Mouse (Mus musculus) forebrain, embryonic 16.5 days (tissue): Measurements from ENCODE around the gene Qrich2. TPM values are rescaled to one million over a fixed set of nuclear protein-coding genes. Genes with fewer than 3 reads are reported as not detected.

ENCODE experiments used
- ATAC-seq: fragments of 200-750 bp; cut with Nextera tagmentation; 2 replicates; pipeline ENCODE4 v1.8.0; 2017; ENCODE audit warnings: mild to moderate bottlenecking, moderate library complexity
- H3K27ac ChIP-seq: fragments of 300-500 bp; sonication (generic); 2 replicates; pipeline ENCODE4 v1.5.1; 2014; ENCODE audit warnings: low read length, control low read depth
- H3K27me3 ChIP-seq: fragments of 300-500 bp; sonication (generic); replicated peaks from 2 replicates; pipeline ENCODE4 v1.6.1; 2014; ENCODE audit warnings: low read length; ENCODE audit not compliant: control insufficient read depth, insufficient read depth
- H3K36me3 ChIP-seq: fragments of 300-500 bp; sonication (generic); 2 replicates; pipeline ENCODE4 v1.6.1; 2014; ENCODE audit not compliant: control insufficient read depth, insufficient read depth
- H3K4me1 ChIP-seq: fragments of 300-500 bp; sonication (generic); replicated peaks from 2 replicates; pipeline ENCODE4 v1.6.1; 2014; ENCODE audit warnings: low read length; ENCODE audit not compliant: control insufficient read depth, insufficient read depth
- H3K4me2 ChIP-seq: fragments of 300-500 bp; sonication (generic); 2 replicates; pipeline ENCODE4 v1.6.1; 2014; ENCODE audit warnings: mild to moderate bottlenecking, low read length, control low read depth
- H3K4me3 ChIP-seq: fragments of 300-500 bp; sonication (generic); replicated peaks from 2 replicates; pipeline ENCODE4 v1.5.1; 2014; ENCODE audit warnings: mild to moderate bottlenecking, low read length, control low read depth
- H3K9ac ChIP-seq: fragments of 300-500 bp; sonication (generic); replicated peaks from 2 replicates; pipeline ENCODE4 v1.6.1; 2014; ENCODE audit warnings: low read depth, low read length, control low read depth
- H3K9me3 ChIP-seq: fragments of 300-500 bp; sonication (generic); 2 replicates; pipeline ENCODE4 v1.6.1; 2016; ENCODE audit warnings: low read length; ENCODE audit not compliant: control insufficient read depth
- WGBS: fragments of 180-500 bp; shearing (Covaris S2); extraction: QIAGEN DNeasy Blood & Tissue Kit; methylation state at CpG from one replicate; pipeline ENCODE4 v1.1.7; 2014; 5-methylcytosine and 5-hydroxymethylcytosine counted together
- polyA plus RNA-seq: library from polyadenylated mRNA; unstranded; fragments of >200 nt; fragmentation: Nextera tagmentation; extraction: Ambion mirVana; gene quantifications from 2 replicates; pipeline ENCODE4 v1.2.1, GENCODE M21; 2015

Qrich2 gene
- polyA plus RNA-seq, 1 experiment from 2014 or later: 0.09 TPM

DNA sequence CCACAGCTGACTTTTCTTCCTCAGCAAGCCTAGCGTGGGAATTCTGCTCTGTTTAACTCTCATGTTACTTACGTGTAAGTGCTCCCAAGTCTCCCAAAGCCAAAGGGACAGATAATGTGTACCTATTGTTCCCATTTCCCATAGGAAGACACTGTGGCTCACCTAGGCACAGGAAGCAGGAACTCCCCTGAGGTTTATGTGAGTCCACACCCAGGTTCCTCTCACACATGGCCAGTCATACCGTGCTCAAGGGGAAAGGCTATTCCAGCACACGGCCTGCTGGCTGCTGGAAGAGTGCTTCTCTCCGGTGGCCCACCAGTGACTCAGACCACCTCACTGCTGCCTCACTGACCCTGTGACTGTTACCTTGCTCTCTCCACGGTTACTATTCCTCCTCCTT is 44.9 kb downstream of the Qrich2 start:
- Histone ChIP-seq H3K4me3 (no peak overlapping the region), H3K4me2 (no peak overlapping the region), H3K4me1 (no peaks in the 10 kb centered on the region), H3K9ac (no peak overlapping the region), H3K9me3 (no peaks in the 10 kb centered on the region), H3K27ac (no peak overlapping the region), H3K27me3 (no peaks in the 10 kb centered on the region), H3K36me3 (no peaks in the 10 kb centered on the region)
- 85% methylated on average over 6 of the region's 6 CpGs for WGBS
- ATAC-seq: no peak

DNA sequence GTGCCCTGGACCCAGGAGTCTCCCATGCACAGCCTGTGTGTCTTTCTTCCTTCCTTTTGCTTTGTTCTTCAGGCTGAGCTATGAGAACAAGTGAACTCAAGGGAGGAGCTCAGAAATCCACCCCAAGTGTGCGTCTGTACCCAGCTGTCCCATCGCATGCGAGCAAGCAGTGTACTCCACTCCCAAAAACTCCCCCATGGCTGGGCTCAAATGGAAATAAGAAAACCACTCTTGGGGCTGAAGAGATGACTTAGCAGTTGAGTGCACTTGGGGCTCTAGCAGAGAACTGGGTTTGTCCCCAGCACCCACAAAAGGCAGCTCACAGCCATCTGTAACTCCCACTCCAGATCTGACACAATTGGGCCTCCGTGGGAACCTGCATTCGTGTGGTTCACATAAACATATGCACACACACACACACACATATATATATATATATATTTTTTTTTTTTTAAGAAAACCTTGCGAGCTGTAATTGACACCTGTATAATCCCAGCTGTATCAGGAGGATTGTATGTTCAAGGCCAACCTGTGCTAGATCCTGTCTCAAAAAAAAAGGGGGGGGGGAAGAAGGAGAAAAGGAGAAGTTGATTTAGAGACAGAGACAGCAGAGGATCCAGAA is 47.1 kb downstream of the Qrich2 start:
- no peak for ATAC-seq

DNA sequence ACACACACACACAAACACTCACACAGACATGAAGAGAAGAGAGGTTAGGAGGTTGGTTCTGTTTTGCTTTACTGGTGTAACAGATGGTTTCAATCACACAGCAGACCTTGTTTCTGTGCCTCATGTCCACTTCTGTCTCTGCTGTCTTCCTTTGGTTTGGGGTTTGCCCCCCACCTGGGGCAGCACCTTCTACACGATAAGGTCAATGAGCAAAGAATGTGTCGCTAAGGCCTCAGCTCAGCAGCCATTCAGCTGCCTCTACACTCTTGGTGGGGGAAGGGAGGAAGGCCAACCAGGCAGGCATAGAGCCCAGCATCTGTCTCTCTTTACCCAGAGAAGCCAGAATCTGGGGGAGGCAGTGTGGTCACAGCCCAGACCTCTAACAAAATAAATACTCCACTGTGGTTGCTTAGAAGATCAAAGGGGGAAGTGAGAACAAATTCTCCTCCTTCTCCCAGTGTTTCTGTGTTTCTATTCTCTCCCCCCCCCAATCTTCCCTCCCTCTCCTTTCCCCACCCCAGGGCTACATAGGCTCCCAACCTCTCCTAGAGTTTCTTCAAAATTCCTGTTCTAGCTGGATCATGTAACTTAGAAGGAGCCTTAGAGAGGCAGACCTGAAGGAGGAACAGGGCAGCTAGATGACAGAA is 47.7 kb downstream of the Qrich2 start:
- no peaks in the 10 kb centered on the region for H3K27me3 ChIP-seq

More for the DNA sequence above, 47.1 kb downstream of the Qrich2 start:
- Histone ChIP-seq H3K4me3 (no peak overlapping the region), H3K36me3 (no peaks in the 10 kb centered on the region), H3K4me2 (no peak overlapping the region), H3K27me3 (no peaks in the 10 kb centered on the region), H3K27ac (no peak overlapping the region), H3K9me3 (no peaks in the 10 kb centered on the region), H3K9ac (no peak overlapping the region), H3K4me1 (no peaks in the 10 kb centered on the region)
- WGBS: 85% methylated on average over 6 of the region's 6 CpGs

GRCm38 (mm10) chr11:116417054-116417453 is 49.0 kb downstream of the Qrich2 start:
- Histone ChIP-seq H3K4me3 (no peak overlapping the region), H3K4me2 (no peak overlapping the region), H3K27me3 (no peaks in the 10 kb centered on the region), H3K4me1 (peaks cover 5% of the 10 kb centered on the region), H3K27ac (no peak overlapping the region), H3K9me3 (no peaks in the 10 kb centered on the region), H3K36me3 (no peaks in the 10 kb centered on the region), H3K9ac (no peak overlapping the region)
- no peak for ATAC-seq
- 86% methylated on average over 5 of the region's 5 CpGs for WGBS

More for the DNA sequence above, 47.7 kb downstream of the Qrich2 start:
- Histone ChIP-seq H3K9me3 (no peaks in the 10 kb centered on the region), H3K4me3 (no peak overlapping the region), H3K9ac (no peak overlapping the region), H3K36me3 (no peaks in the 10 kb centered on the region), H3K27ac (no peak overlapping the region), H3K4me1 (peaks cover 2% of the 10 kb centered on the region; the same call in 1 of the 2 replicates), H3K4me2 (no peak overlapping the region)
- 34% methylated on average over 2 of the region's 2 CpGs for WGBS
- ATAC-seq: no peak

DNA sequence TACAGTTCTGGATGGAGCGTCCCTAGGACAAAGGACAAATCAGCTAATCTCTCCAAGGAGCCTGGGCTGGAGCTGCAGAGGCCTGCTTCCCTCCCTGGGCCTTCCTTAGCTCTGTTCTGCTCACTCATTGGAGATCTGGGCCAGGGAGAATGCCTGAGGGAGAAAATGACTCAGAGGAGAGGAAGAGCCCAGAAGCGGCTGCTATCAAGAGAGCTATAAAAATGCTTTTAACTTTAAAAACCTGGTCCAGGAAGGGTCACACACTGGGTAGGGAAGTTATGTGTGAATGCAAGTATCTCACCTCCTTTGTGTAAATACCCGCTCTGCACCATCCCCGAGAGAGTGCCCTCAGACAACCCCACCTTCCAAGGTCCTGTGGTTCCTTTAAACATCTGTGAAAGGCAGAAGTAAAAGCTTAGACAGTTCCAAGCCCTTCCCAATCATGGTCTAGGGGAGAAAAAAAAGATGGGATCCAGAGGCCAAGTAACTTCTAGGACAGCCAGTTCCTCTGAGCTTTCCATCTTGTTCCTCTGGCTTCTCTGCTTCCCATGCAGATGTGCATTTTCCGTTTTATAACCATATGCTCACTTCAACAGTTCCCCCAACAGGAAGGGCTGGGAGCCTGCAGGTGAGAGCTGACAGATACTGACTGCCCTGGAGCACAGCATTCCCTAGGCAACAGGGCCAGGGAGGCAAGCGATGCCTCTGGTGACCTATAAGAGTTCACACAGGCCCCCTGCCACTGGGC is 49.7 kb downstream of the Qrich2 start:
- Histone ChIP-seq H3K4me3 (no peak overlapping the region), H3K9ac (no peak overlapping the region), H3K36me3 (no peaks in the 10 kb centered on the region), H3K4me1 (peaks cover 12% of the 10 kb centered on the region), H3K9me3 (no peaks in the 10 kb centered on the region), H3K27me3 (no peaks in the 10 kb centered on the region), H3K27ac (no peak overlapping the region), H3K4me2 (no peak overlapping the region)
- 74% methylated on average over 6 of the region's 6 CpGs for WGBS
- no peak for ATAC-seq

DNA sequence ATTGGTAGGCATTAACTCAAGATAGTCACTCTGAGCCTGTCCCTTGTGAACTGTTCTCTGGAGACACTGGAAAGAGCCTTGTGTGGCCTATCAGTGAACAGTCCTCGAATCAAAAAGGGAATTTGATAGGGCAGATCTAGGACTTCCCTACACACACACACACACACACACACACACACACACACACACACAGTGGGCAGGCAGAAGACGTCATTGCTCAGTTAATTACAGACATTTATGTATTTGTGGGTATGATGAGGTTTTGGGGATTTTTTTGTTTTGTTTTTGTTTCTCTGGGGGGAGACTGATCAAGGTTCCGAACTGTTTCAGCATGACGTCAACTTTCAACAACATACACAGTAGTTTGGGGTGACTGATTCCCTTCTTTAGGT is 52.4 kb downstream of the Qrich2 start:
- peaks cover 21% of the 10 kb centered on the region for H3K4me1 ChIP-seq
- H3K4me2 ChIP-seq: peak overlapping the region; percentile 93
- no peaks in the 10 kb centered on the region for H3K9me3 ChIP-seq
- H3K36me3 ChIP-seq: no peaks in the 10 kb centered on the region
- H3K27ac ChIP-seq: peak overlapping the region; percentile 91
- H3K4me3 ChIP-seq: peak overlapping the region; percentile 77
- peak overlapping the region; percentile 93 for H3K9ac ChIP-seq
- WGBS: 74% methylated on average over 4 of the region's 4 CpGs
- H3K27me3 ChIP-seq: no peaks in the 10 kb centered on the region
- no peak for ATAC-seq

- Histone ChIP-seq H3K9me3 (no peaks in the 10 kb centered on the region), H3K27me3 (no peaks in the 10 kb centered on the region), H3K36me3 (no peaks in the 10 kb centered on the region), H3K27ac (peak within 1 kb of the TSS; percentile 91), H3K4me1 (peaks cover 21% of the 10 kb centered on the region), H3K4me3 (peak within 1 kb of the TSS; percentile 77), H3K9ac (peak within 1 kb of the TSS; percentile 93), H3K4me2 (peak within 1 kb of the TSS; percentile 93)
- 2% methylated on average over 82 of the region's 82 CpGs for WGBS
- peak; percentile 97 for ATAC-seq
Measured at GRCm38 (mm10) chr11:116412904-116413630, 53.0 kb downstream of the Qrich2 start, which contains the start of gene Rnf157. Rnf157 (minus strand) TSS chr11:116413032.

GRCm38 (mm10) chr11:116412028-116412827 is 53.8 kb downstream of the Qrich2 start:
- H3K4me3 ChIP-seq: peak overlapping the region; percentile 77
- peak overlapping the region; percentile 93 for H3K9ac ChIP-seq
- no peaks in the 10 kb centered on the region for H3K36me3 ChIP-seq
- H3K27me3 ChIP-seq: no peaks in the 10 kb centered on the region
- peak overlapping the region; percentile 87 for H3K27ac ChIP-seq
- no peaks in the 10 kb centered on the region for H3K9me3 ChIP-seq
- peak; percentile 34 for ATAC-seq
- H3K4me1 ChIP-seq: peaks cover 21% of the 10 kb centered on the region
- WGBS: under 1% methylated on average over 61 of the region's 76 CpGs
- peak overlapping the region; percentile 93 for H3K4me2 ChIP-seq
